Mouse (Mus musculus) lung, postnatal 0 days (tissue): ENCODE measurements at regions not wholly inside any gene's neighbourhood (a gene's known extent, or its start where the extent isn't known, plus 50 kb on each side); places are given as distances from the start of the nearest gene placed in this dataset.

Experiments used
- CTCF ChIP-seq: IDR thresholded peaks from 2 replicates; pipeline ENCODE4 v1.5.1; 2016; ENCODE audit warnings: antibody characterized with exemption, mild to moderate bottlenecking
- EP300 ChIP-seq: IDR thresholded peaks from 2 replicates; pipeline ENCODE4 v1.6.1; 2016; ENCODE audit warnings: antibody characterized with exemption, mild to moderate bottlenecking, control low read depth

DNA sequence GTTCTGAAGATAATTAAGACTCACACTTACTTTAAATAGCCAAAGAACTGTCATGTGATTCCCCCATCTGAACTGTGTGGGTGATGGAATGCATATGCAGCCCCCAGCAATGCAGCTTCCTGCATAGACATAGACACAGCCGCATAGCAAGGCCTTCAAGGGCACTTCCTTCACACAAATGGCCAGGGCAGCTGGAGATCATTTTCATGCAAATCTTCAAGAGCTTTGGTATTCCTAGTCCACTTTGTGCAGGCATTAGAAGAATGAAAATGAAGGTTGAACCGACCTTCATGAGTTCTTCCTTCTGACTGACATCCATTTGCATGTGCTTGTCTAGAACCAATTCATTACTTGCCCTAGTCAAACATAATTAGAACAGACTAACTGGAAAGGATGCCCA, 195.3 kb downstream of the Tgfb2 start:
- no peak for TF ChIP-seq CTCF
- TF ChIP-seq EP300 = no peak
